Mouse (Mus musculus): ENCODE measurements around the gene Bcl7a.

Gene Bcl7a

DNA sequence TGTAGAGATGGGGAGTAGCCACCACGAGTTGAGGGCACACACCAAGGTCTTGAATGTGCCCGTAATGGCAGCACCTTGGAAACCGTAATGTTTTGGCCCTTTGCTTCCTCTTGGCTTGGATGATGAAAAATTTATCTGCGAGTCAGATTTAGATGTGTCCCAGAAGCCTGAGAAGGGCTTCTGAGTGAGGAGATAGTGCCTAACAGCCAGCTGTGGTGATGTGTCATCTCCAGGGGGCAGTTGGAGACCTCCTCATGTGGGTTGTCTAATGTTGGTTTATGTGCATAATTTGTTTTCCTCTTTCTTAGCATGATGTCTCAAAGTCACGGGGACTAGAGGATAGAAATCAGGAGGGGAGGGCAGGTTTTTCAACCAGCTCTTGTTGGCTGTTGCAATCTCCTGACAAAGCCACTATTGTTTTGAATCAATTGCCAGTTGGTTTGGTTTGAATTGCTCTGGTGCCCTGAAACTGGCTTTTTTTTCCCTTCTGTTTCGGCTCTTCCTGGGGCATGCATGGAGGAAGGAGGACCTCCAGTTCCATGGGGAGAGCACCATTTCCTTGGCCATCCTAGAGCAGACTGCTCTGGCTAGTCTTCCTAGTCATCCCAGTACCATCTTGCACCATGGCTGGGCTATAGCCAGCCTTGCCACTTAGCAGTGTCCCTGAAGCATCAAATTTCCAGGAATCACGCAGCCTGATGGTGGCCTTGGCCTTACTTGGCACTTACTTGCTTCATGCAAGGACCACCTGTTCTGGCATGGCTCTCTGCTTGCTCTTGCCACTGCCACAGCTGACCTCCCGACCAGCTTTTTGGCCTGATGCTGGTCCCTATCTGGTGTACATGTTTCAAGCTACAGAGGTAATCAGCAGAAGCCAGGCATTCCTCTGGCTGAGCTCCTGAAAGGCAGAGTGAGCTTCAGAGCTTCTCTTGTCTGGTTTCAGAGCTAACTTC lies 73.2 kb downstream of the Bcl7a start:
- DNase-seq (ENCODE audit: low read depth, low spot score), result no peak

DNA sequence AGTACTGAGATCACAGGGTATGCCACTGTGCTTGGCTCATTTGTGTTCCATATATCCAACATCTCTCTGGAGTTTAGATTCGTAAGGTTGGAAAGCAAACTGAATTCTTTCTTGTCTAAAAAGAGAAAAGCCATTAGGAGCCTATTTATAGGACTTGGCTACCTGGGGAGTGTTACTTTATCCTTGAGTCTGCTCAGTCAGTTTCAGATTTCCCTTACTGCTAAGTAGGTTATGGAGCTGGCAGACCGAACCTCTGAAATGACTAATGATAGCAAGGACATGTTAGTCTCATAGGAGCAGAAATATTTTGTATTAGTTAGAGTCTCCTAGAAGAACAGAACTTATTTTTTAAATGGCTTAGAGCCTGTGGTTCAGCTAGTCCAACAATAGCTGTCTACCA lies 80.3 kb downstream of the Bcl7a start:
- no peak for DNase-seq (ENCODE audit: low read depth, low spot score)
